Mouse (Mus musculus) gastrocnemius, adult 18-20 months (tissue): ENCODE results near the gene Olfr412. TPM values are rescaled to one million over a fixed set of nuclear protein-coding genes. Genes with fewer than 3 reads are reported as not detected.

ENCODE experiments used
- DNase-seq: peaks from one replicate; pipeline ENCODE4 v3.0.0; 2021; ENCODE audit warnings: low spot score
- long read RNA-seq, 2 experiments: library from polyadenylated mRNA; stranded (forward); transcript quantifications; one replicate each; pipeline ENCODE4 v2.0.0; 2021
- total RNA-seq, 2 experiments: library from RNA; stranded (reverse); gene quantifications; 2 replicates each; pipeline ENCODE4 v1.2.3; 2021

The Olfr412 gene
- not detected for total RNA-seq
- long read RNA-seq, experiment 1 = 0 reads
- long read RNA-seq, experiment 2 = 0 reads

GRCm38 (mm10) chr11:74361769-74362168 is at the start of gene Olfr412:
TSS of gene Olfr412 (plus strand) at chr11:74362069.
- DNase-seq = no peak

GRCm38 (mm10) chr11:74326044-74326443 is 35.8 kb upstream of the Olfr412 start:
- no peak for DNase-seq

GRCm38 (mm10) chr11:74328781-74329180 is 33.1 kb upstream of the Olfr412 start:
- no peak for DNase-seq

GRCm38 (mm10) chr11:74337931-74338330 is 23.9 kb upstream of the Olfr412 start, which contains the start of gene Olfr410:
TSS of gene Olfr410 (minus strand) at chr11:74338031.
- DNase-seq = no peak

- DNase-seq = no peak
Measured at GRCm38 (mm10) chr11:74352550-74352949, 9.3 kb upstream of the Olfr412 start, which contains the start of gene Olfr411. TSS of gene Olfr411 (minus strand) at chr11:74352650.

DNA sequence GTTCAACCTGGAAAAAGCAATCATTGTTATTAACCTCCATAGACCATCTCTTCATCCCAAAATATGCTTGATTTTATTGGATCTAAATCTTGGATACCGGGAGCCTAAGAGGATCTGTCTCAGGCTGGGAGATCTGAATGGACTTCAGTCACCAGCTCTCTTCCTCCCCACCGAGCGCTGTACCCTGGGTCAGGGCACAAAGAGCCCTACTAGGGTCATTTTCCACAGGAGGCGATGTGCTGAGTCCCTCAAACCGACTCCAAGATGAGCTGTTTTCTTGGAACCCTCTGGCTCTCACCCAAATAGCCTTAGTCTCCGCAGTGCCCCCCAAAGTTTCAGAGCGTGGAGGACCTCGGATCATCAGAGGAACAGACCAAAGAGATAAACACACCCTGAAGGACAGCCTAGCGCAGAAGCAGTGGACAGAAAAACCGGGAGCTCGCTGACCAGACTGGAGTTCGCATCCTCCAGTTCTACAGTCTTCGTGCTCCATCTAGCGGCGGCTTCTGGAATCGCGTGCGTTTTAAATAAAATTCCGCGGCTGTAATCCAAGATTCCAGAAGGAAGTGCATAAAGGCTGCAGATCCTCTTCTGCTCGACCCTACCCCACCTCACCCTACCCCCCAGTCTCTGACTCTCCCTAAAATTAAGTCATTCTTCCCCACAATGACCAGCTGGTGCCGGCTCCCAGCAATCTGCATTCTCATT is 9.7 kb downstream of the Olfr412 start:
- peak; percentile 66 for DNase-seq

- peak; percentile 51 for DNase-seq
Measured at GRCm38 (mm10) chr11:74376847-74377246, 15.0 kb downstream of the Olfr412 start.

- DNase-seq = no peak
Measured at GRCm38 (mm10) chr11:74379166-74379873, 17.5 kb downstream of the Olfr412 start.

GRCm38 (mm10) chr11:74385674-74386073 is 23.8 kb downstream of the Olfr412 start:
- DNase-seq = peak; percentile 13

- no peak for DNase-seq
Measured at GRCm38 (mm10) chr11:74387203-74387602, 25.3 kb downstream of the Olfr412 start.

DNA sequence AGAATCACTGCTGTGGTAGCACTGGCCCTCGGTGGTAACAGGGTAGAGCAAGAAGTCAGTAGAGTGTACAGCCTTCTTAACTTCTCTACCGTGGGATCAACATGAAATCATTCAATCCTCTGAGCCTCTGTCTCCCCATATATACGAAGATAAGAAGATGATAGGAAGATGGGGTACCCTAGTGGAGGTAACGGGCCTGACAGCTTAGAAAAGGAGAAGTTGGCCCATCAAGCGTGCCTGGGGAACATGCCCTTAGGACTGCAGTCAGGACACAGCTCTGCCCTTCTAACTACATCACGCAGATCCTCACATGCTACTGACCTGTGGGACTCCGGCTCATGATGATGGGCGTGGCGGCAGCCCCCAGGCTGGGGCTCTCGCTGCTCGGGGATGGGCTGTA is 30.0 kb downstream of the Olfr412 start:
- no peak for DNase-seq

GRCm38 (mm10) chr11:74392903-74393302 is 31.0 kb downstream of the Olfr412 start:
- DNase-seq = no peak

DNA sequence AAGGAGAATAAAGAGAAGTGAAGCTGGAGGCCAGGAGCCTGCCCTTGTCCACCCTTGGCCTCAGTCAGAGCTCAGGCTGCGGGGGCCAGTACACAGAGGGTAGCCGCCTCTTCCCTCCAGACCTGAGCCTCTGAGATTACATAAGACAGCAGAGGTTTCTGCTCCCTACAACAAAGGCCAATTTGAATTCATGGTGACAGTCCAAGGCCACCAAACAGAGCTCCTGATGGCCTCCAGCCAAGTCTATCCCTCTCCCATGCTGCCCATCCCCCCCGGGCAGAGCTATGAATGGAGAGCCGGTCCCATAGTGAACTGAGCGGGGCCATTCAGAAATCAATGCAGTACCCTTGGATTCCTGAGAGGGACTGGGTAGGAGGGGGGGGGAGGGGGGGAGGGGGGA is 31.6 kb downstream of the Olfr412 start:
- DNase-seq = no peak

DNA sequence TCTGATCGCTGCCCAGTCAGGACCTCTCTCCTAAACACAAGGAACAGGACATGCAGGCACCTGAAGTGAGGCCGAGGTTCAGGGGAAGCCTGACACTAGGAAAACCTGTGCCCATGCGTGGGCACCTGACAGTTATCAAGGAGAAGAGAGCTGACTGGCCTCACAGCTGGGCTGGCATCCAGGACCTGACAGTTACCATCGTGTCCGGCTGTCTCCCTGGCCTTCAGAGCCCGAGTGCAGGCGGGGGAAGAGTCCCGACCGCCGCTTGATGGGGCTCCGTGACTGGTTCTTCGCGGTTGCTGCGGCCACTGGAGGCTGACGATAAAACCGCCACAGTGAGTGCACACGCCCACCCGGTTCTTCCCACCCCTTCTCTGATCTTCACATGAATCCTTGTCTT is 33.7 kb downstream of the Olfr412 start:
- DNase-seq = no peak

- DNase-seq = no peak
Measured at GRCm38 (mm10) chr11:74402126-74402525, 40.3 kb downstream of the Olfr412 start.

DNA sequence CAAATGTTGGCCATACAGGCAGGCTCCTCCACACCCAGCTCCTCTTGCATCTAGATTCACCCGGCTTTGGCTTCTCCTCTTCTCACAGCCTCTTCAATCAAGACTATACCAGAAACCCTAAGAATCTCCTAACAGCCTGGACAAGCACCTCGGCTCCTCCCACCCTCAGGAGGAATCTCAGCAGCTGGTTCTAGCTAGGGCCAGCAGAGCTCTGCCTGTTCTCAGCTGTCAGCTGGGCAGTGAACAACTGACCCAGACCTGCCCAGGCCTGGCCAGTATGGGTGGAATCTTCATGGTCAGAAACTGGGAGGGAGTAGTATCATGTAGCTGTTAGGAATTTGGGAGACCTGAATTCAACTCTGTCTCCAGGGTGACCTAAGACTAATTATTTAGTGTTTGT is 42.3 kb downstream of the Olfr412 start:
- DNase-seq = peak; percentile 57

- no peak for DNase-seq
Measured at GRCm38 (mm10) chr11:74405201-74405600, 43.3 kb downstream of the Olfr412 start.

DNA sequence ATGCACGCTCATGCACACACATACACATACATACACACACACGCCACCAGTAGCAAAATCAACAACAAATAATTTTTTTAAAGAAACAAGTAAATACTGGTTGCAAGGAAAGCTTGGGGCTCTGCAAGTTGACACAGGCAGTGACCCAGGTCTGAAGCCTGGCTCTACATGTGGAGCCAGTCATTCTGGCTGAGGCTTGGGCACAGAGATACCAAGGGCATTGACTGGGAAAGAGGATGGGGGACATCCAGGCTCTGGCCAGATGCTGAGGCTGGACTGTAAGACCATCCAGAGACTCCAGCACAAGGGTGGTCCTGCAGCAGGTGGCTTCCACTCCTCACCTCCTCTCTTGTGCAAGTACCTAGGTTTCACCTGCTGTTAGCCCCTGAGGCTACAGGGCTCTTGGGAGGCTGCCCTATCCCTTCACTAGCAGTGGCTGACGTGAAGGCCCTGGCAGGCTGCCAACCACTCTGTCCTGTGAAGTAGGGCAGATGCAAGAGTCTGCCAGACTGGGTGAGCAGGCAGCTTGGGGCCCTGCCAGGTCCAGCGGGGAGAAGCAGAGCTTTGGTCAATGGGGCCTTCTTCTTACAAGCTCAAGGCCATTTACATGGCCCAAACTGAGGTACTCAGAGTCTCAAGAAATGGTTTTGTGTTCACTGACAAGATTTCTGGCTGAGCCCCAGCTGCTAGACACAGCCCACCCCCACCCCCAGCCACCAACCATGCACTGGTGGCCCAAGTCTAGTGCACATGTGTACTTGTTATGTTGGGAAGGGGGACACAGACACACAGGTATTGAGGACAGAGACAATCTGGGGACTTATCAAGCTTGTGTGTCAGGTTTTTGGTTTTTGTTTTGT is 46.9 kb downstream of the Olfr412 start:
- peak; percentile 86 for DNase-seq

DNA sequence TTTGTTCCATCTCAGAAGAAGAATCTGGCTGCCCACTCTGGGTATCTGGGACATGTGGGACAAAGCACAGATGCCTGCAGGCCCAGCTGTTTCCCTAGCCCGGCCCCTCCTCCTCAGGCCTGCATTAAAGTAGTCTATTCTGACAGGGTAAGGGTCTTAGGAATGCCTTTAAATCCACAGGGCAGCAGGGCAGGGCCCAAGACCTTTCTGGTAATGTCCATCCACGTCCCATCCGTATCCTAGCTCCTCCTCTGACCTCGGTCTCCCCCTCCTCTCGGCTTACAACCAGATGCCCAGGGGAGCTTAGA is 47.5 kb downstream of the Olfr412 start:
- DNase-seq = no peak

DNA sequence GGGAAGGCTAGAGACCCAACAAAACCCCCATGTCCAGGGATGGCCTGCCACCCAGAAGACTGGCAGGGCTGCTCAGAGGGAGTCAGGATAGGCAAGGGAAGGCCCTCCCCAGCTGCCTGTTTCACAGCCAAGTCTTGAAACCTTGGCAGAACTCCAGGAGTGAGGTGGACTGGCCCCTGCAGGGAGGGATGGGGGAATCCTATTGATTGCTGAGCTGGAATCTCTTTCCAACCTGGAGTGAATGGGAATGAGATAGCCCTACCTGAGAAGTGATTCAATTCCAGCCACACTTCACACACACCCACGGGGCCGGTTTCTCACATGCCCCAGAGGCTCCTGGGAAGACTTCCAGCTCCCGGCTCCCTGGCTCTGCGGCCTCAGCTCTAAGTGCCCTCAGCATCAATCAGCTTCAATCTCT is 47.9 kb downstream of the Olfr412 start:
- peak; percentile 58 for DNase-seq

GRCm38 (mm10) chr11:74411943-74412342 is 50.1 kb downstream of the Olfr412 start:
- no peak for DNase-seq

- DNase-seq = no peak
Measured at GRCm38 (mm10) chr11:74412462-74412861, 50.6 kb downstream of the Olfr412 start.
